Mouse (Mus musculus) C2C12 (cell line): ENCODE results near the gene Ndufs7.
A peak's percentile ranks its signal among the peaks of the same experiment; 100 is the strongest.

ENCODE experiments used
- CEBPB ChIP-seq: IDR thresholded peaks from one replicate; pipeline ENCODE4 v1.6.1; 2011; ENCODE audit warnings: low read depth, mild to moderate bottlenecking, control low read depth, moderate library complexity
- CTCF ChIP-seq: IDR thresholded peaks from one replicate; pipeline ENCODE4 v1.5.1; 2011; ENCODE audit not compliant: control insufficient read depth, insufficient read depth, insufficient read length
- FOSL1 ChIP-seq: IDR thresholded peaks from one replicate; pipeline ENCODE4 v1.8.0; 2011; ENCODE audit warnings: mild to moderate bottlenecking, low read length; ENCODE audit not compliant: poor library complexity, insufficient read depth, severe bottlenecking
- MAX ChIP-seq: IDR thresholded peaks from one replicate; pipeline ENCODE4 v1.6.1; 2011; ENCODE audit warnings: mild to moderate bottlenecking, control low read depth
- MYOD1 ChIP-seq: IDR thresholded peaks from one replicate; pipeline ENCODE4 v1.6.1; 2011; ENCODE audit warnings: low read depth; ENCODE audit not compliant: control insufficient read depth, insufficient read length
- MYOG ChIP-seq: IDR thresholded peaks from one replicate; pipeline ENCODE4 v1.6.1; 2011; ENCODE audit not compliant: control insufficient read depth, insufficient read length; ENCODE audit errors: extremely low read depth
- USF1 ChIP-seq: IDR thresholded peaks from one replicate; pipeline ENCODE4 v1.6.1; 2011; ENCODE audit warnings: low read depth, mild to moderate bottlenecking, control low read depth, moderate library complexity

- no peak for TF ChIP-seq CEBPB
- TF ChIP-seq CTCF, result no peak
- no peak for TF ChIP-seq USF1
- TF ChIP-seq MAX, result no peak
- TF ChIP-seq MYOD1, result peak; percentile 81
- no peak for TF ChIP-seq FOSL1
- TF ChIP-seq MYOG, result no peak
These were observed 20.8 kb upstream of the Ndufs7 start for GRCm38 (mm10) chr10:80227877-80228775.
